Mouse (Mus musculus): ENCODE results near the gene Cep57l1.
"Not testable (repeated sequence)": the region's sequence is repeated elsewhere in the genome, so short reads cannot be mapped to it uniquely, and the experiment has no call there.

Gene Cep57l1

DNA sequence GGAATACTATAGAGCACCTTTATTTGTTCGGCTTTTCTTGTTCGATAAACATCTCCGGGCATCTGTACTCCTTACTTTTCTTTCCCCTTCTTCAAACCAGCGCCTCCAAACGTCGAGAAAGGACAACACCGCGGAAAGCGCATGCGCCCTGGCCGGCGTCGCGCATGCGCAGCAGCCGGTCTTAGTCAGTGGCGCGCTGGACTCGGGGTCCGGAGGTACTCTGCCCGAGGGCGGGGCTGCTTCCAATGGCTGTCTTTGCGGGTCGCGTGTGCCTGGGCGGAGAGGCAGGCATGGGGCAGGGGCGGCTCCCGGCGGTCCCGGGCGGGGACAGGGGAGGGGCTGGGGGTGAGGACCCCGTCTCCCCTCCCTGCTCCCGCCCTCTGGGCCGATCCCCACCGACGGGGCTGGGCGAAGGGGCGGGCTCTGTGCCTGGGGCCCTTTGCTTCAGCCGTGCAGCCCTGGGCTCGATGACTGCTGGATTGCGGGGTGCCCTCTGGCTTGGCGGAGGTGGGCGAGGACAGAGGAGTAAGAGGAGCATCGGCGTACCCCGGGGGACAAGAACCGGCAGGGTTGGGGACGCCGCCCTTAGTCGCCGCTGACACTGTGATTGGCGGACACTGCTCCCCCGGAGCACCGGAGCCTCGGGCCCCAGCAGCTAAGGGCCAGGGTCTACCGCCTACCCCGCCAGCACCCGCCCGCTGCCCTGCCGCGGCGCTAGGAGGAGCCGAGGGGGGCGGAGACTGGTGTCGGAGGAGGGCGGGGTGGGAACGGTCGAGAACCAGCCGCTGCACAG lies at the start of gene Cep57l1, which contains the start of gene Sesn1:
Gene Cep57l1 (minus strand): TSS at position 101 of the 793 bp plus-strand sequence.
Gene Sesn1 (plus strand): TSS at position 165 of the 793 bp plus-strand sequence.
- peak; percentile 77 to 93 for DNase-seq (ENCODE audit: low spot score in 2 of 2)

DNA sequence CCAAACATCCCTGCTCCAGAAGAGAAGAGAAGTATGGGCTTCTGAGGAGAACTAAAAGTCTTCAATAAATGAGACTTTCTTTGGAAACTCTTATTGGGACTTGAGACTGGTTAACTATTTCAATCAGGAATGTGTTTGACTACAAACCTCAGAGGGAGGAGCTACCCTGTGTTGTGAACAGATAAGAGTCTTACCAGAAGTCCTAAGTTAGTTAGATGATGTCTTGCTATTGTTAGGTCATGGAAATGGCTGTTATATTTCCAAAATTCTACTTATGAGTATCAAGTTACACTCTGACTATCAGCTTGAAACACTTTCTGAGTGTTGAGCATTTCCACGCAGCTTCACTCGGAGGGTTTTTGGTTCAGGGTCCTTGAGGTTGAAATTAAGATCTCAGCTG lies 39.0 kb upstream of the Cep57l1 start:
- no peak for DNase-seq (ENCODE audit: low spot score in 2 of 2)

DNA sequence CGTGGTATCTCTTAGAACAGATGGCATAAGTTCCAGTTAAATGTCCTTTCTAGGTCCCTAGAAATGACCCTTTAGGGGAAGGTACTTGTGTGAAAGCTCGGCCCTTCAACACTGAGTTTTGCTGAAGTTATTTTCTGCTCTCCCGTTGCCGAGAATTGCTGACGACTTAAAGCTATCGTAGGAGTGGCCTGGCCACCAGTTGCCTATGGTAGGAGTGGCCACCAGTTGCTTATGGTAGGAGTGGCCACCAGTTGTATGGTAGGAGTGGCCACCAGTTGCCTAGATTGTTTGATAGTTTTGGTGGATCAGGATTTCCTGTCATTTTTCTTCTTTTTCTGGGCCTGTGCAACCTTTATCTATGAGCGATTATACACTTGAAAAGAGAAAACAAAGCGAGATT lies 38.1 kb upstream of the Cep57l1 start:
- no peak for DNase-seq (ENCODE audit: low spot score in 2 of 2)

DNA sequence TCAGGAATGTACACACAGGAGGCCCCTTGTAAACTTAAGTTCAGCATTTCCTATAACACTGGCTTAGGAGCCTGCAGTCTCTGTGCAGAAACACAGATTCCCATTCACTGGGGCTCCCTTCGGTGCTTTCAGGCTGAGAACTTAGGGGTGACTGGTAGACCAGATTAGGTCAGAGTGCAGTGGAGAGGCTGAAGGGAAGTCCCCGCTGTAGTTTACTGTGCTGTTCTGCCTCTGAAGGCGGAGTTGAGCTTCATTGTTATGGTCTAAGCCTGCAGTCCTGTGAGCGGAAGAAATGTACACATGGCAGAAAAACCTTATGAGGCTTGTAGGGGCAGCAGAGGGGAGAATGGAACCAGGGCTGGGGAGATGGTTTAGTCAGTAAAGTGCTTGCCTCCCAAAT lies 29.2 kb upstream of the Cep57l1 start:
- no peak for DNase-seq (ENCODE audit: low spot score in 2 of 2)

DNA sequence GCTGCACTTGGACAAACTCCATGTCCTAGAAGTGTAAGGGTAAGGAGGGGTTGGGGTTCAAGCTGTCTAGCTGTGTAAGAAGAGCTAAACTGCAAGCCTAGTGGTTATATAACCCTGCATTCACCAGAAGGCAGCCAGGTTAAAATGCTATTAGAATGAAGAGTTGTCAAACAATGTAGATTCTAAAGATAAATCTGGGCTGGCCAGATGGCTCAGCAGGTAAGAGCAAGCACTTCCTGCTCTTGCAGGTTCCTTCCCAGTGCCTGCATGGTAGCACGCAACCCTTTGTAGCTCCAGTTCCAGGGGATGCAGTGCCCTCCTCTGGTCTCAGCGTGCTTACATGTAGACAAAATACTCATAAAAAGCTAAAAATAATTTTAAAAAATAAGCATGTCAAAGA lies 24.5 kb upstream of the Cep57l1 start:
- DNase-seq (ENCODE audit: low spot score in 2 of 2) = no peak

DNA sequence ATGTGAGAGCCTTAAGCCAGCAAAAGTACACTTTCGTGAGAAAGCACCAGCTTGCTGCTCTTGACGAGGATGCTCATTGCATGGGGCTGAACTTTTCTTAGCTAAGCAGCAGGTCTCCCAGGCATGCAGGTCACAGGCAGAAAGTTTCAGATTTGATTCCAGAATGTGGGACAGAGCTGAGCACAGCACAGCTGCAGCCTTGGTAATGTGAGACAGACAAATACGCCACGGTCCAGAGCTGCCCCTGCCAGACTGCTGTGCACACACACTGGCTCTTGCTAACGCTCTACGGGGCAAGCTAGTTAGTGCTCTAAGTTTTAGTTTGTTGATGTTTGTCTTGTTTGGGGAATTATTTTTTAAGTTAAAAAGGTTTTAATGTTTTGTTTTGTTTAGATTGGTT lies 22.5 kb upstream of the Cep57l1 start:
- DNase-seq (ENCODE audit: low spot score in 2 of 2) = no peak

DNA sequence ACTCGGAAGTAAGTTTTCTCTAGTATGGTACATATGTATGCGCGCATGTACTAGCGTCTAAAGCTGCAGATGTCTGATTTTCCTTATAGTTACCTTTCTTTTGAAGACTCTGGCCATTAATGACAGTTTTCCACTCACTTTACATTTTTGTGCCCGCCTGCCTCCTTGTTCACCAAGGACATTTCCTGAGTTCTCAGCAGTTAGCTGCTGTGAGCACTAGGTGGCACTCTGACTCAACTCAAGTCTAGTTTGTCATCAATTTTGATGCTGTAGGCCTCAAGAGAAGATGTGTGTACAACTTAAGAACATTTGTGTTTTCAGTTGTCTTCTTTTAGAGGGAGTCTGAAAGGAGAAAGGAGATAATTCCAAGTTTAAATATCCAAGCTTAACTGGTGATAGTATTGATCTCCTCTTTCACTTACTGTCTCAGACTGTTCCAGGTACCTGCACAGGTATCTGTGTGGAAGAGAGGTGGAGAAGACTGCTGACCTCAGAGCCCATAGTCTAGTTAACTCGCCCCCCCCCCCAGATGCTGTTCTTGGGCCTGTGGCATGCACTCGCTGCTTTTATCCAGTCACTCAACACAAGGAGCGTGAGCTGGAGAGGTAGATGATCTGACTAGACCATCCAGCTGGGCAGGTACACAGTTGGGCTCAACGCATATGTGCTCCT lies 21.3 kb upstream of the Cep57l1 start:
- DNase-seq (ENCODE audit: low spot score in 2 of 2) = peak in 1 of 2 experiments; percentile 81

DNA sequence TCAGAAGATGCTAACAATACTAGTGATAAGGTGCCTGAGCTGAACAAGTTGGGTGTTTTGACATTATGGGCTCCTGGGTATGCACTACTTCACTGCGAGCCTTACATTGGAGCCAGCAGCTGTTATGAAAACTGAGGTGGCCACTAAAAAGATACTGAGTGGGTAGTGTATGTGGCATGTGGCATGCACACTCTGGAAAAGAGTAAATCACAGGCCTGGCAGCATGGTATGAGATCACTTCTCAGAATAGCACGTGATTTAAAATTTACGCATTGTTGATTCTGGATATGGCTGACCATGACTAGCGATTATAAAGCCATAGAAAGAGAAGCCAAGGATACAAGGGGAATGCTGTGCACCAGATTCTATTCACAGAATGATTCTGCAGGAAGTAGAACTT lies 20.8 kb upstream of the Cep57l1 start:
- no peak for DNase-seq (ENCODE audit: low spot score in 2 of 2)

DNA sequence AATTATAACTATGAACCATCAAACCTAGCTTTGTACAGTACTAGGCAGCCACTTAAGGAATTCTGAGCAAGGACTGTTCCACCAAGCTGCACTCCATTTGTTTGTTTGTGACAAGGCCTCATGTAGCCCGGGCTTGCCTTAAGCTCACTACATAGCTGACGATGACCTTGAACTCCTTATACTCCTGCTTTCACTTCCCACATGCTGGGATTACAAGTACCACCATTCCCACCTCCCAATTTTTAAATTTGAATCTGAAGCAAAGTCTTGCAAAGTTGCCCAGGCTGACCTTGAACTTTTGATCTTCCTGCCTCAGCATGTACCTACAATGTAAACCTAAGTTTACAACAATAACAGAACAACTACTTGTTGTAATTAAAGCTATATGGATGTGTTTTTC lies 20.3 kb upstream of the Cep57l1 start:
- no peak for DNase-seq (ENCODE audit: low spot score in 2 of 2)

DNA sequence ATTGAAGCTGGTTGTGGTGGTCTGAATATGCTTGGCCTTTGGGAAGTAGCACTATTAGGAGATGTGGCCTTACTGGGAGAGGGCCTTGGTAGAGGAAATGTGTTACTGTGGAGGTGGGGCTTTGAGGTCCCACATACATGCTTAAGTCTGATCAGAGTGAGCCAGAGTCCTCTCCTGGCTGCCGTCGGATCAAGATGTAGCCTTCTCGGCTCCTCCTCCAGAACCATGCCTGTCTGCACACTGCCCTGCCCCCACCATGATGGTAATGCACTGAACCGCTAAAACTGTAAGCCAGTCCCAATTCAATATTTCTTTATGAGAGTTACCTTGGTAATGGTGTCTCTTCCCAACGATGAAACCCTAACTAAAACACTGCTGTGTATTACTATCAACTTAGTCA lies 19.5 kb upstream of the Cep57l1 start:
- DNase-seq (ENCODE audit: low spot score in 2 of 2) = no peak

DNA sequence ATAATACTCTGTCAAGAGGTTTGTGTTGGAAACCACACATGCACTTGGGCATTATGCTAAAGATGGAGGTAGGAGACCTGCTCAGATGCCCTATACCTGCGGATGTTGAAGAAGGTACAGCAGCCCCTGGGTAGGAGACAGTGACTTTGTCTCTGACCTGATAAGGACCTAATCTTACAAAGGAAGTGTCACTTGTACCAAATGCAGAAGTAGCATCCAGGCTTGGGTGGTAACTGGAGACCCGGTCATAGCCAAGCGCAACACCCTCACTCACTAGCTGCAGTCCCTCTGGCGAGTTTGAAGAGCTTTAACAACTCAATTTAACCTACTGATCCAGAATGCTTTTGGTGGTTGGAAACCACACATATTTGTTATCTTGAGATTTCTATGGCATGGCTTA lies 18.1 kb upstream of the Cep57l1 start:
- no peak for DNase-seq (ENCODE audit: low spot score in 2 of 2)

DNA sequence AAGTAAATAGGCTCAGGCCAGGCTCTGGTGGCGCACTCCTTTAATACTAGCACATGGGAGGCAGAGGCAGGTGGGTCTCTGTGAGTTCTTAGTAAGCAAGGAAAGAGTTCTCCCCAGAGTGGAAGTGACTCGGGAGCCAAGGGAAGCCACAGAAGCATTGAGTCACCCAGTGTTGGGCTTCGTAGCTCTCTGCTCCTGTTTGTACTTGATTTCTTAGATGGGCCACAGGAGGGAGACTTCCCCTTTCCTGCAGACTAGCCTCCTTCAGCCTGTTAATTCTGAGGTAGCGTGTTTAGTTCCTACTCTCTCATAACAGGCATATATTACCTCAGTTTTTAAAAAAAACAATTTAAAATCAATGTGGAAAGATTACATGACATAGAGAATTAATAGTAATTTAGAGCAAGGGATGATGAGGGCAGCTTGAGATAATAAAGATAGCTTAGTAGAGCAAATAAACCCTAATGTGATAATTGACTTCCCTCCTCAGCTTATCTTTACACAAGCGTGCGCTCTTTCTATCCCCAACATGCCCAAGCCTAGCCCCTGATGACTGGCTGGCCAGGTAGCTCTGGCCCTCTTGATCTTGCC lies 16.9 kb upstream of the Cep57l1 start:
- no peak for DNase-seq (ENCODE audit: low spot score in 2 of 2)

DNA sequence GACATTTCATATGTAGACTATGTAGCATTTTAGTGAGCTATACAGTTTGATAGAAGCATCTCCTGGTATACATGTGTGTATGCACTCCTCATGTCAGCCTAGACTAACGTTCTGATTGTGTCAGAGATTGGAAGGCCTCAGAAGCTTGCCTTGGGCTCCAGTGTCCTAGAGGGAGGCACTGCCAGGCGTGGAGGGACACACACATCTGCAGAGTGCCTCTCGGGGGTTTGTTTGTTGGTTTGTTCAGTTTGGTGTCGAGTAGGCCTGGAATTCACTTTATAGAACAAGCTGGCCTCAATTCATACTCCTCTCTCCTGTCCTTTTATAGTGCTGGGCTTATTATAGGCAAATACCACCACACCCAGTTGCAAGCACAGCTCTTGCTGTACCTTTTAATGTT lies 16.3 kb upstream of the Cep57l1 start:
- no peak for DNase-seq (ENCODE audit: low spot score in 2 of 2)

DNA sequence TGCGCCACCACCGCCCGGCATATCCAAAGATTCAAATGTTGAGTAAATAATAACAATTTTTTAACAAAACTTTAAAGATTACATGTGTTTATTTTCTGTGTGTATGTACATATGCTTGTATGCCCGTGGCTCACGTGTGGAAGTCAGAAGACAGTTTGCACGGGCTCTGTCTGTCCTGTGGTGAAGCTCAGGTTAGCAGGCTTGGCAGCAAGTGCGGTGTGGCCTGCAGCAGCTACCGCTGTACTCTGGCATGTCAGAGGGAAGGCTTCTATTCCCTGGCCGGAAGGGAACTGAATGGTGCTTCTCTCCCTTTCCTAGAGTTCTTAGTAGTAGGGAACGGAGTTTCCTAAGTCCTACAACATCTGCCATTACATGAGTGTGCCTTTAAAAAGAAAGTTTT lies 15.4 kb upstream of the Cep57l1 start:
- no peak for DNase-seq (ENCODE audit: low spot score in 2 of 2)

DNA sequence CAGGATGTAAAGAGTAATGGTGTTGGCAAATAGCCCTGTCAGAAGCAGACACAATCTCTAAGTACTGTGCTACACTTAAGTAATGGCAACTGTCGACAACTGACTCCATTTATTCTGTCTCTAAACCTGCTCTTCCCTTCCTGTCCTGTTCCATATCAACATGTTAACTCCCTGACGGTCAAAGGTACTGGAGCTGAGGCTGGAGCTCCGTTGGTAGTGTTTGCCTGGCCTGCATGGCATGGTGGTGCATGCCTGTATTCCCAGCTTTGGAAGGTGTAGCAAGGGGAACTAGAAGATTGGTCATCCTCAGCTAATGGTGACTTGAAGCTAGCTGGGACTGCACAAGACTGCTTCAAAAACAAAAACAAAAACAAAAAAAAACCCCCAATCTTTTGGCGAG lies 14.2 kb upstream of the Cep57l1 start:
- no peak for DNase-seq (ENCODE audit: low spot score in 2 of 2)

DNA sequence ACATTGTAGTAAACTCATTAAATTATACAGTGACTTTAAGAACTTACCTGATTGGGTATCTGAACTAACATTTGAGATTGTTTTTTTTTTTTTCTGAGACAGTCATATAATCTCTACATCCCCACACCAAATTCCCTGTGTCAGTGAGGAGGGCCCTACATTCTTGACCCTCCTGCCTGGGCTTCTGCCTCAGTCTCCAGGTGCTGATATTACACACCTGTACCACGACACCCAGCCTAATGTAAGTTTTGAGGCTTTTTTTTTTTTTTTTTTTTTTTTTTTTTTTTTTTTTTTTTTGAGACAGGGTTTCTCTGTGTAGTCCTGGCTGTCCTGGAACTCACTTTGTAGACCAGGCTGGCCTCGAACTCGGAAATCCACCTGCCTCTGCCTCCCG lies 13.6 kb upstream of the Cep57l1 start:
- not testable (repeated sequence) for DNase-seq (ENCODE audit: low spot score in 2 of 2)

DNA sequence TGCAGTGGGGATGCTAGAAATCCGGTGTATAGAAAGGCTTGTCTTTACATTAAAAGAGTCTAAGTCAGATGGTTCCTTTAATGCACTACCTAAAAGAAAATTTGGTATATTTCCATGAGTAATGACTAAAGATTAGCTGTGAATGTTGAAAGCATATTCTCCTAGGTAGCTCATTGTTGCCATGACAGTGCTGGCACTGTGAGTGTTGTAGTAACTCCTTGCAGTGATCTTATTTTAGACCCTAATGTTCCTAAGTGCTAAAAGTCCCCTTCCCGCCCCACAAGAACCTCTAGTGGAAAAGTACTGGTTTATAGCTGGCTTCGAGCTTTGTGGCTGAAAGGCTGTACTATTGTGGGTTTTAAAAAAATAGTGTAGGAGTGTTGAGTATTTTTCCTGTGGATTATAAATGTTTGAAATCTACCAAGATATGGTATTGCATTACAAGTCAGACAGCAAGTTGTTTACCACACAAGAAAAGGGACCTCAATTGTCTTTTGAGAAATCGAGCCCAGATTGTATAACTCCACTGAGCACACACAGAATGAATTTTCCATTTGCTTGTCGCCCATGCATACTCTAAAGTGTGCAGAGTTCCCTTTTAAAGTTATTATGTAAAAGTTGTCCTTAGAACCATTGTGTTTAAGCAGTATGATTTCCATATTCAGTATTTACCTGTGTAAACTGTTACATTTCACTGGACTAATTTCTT lies 13.1 kb upstream of the Cep57l1 start:
- peak; percentile 46 to 55 for DNase-seq (ENCODE audit: low spot score in 2 of 2)

DNA sequence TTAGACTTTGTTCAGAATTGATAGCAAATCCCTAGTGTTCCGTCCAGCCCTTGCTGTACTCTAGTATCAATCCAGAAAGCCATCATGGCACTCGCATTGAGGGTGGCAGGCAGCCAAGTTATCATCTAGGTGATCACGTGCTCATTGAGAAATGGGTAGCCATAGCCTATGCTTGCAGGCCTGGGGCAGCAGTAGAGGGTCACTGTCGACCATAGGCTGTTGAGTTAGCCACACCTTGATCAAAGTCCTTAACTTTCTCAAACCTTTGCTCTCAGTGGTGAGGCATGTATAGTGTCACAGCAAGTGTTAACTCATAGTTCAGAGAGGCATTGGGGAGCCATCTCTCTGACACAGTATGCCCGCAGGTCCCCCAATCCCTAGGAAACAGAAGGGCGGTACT lies 11.5 kb upstream of the Cep57l1 start:
- no peak for DNase-seq (ENCODE audit: low spot score in 2 of 2)

DNA sequence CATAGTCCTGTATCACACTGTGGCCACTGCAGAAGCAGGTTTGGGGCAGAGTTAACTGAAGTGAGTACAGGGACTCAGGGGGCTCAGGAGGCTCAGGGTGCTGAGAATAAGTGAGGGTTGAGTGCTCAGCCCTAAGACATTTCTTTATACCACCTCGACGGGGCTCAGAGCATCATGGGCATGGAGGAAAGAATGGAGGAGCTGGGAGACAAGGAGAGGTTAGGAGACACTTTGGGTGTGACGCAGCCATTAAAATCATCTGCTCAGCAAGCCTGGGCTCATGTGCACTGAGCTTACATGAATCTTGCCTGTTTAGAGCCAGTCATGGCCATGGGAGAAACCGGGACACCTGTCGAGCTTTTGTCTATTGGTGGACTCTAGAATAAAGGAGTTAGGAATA lies 10.7 kb upstream of the Cep57l1 start:
- no peak for DNase-seq (ENCODE audit: low spot score in 2 of 2)

DNA sequence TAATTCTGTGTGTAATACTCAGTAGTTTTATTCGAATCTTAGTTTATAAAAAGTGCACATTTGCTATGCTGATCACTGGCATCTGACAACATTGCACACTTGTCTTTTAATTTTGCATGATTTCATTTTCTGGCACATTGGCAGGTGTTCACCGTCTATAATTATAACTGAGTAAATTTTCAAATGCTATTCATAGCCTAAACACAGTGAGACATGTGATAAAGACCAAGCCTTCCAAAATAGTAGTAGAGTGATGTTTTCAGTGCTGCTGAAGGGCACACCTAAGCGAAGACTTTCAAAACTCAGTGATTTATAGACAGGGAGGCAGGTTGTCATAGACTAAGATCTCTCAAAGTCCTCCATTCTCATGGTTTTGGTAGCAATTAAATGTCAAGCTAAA lies 9.6 kb upstream of the Cep57l1 start:
- no peak for DNase-seq (ENCODE audit: low spot score in 2 of 2)

DNA sequence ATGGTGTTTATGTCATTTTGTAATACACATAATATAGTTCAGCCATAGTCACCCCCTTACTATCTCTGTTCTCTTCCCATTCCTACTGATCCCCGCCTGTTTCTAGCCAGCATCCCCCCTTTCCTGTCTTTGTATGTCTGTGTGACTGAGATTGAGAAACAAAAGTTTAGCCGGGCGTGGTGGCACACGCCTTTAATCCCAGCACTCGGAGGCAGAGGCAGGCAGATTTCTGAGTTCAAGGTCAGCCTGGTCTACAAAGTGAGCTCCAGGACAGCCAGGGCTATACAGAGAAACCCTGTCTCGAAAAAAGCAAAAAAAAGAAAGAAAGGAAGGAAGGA lies 9.0 kb upstream of the Cep57l1 start:
- DNase-seq (ENCODE audit: low spot score in 2 of 2) = not testable (repeated sequence)

DNA sequence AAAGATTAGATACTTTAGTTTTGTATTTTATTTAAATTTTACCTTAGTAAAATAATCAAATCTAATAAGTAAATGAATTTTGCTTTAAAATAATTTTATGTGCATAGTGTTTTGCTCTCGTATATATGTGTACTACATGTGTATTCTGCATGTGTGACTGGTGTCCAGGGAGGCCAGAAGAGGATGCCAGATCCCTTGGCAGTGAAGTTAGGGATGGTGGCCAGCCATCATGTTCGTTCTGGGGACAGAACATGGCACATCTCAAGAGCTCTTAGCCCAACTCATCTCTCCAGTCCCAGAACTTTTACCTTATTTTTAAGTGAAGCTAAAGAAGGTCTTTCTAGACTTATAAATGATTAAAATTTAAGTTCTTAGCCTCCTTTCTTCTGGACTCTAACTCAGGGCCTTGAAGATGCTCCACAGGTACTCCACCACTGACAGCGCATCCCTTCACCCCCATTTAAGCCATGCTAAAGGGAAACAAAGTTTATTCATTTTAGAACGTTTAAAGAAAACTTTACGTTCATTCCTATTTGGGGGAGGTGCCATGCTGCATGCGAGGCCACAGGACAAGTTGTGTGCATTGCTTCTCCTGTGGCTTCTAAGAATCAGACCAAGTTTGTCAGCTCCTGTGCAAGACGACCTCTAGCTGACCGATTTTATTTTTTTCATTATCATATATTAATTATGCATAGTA lies 8.5 kb upstream of the Cep57l1 start:
- DNase-seq (ENCODE audit: low spot score in 2 of 2) = no peak
